8 mouse cellular contexts compared by ENCODE assay signal in the genomic region with DNA sequence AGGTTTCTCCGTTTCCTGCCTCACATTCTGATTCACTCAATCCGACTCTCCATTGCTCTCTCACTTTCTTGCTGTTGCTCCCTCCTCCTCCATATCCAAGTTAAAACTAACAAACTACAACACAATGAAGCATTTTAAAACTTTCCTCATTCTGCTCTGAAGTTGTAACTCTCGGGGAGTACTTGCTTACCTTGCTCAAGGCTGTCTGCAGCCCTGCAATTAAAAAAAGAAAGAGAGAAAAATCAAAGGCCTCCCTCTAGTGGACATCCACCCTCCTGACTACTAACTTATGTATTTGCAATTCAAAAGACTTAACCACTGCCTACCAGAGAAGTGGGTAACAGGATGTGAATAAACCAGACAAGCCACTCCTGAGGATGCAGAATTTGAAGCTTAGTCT. TPM values are rescaled to one million over a fixed set of nuclear protein-coding genes. Genes with fewer than 3 reads are reported as not detected.
DNase-seq lines count a peak whose midpoint lies in the region; ATAC-seq lines count a peak whose summit lies in the region.

No protein-coding gene starts in this region.

- DNase-seq in layer of hippocampus, adult 11-12 months (ENCODE audit: low spot score): peak; percentile 63
- DNase-seq in layer of hippocampus, adult 9-10 months (ENCODE audit: low spot score): no peak
- DNase-seq in adrenal gland, postnatal 36 days: peak; percentile 3 to 55
- DNase-seq in embryonic facial prominence, embryonic 14.5 days (ENCODE audit: low spot score): peak; percentile 75
- peak; percentile 10 to 56 for DNase-seq in heart, postnatal 14 days
- DNase-seq in left cerebral cortex, postnatal 14 days (ENCODE audit: low spot score in 2 of 2): peak; percentile 42 to 67
- peak; percentile 75 to 83 for DNase-seq in spleen, postnatal 36 days (ENCODE audit: low spot score in 2 of 2)

- H3K27ac ChIP-seq in embryonic facial prominence, embryonic 14.5 days (replicated peaks; ENCODE audit: low read depth, low read length): peak overlapping the region; percentile 85

- intact Hi-C loops in heart, postnatal 14 days (cut with DNase I): no loop called here
- intact Hi-C loops in left cerebral cortex, postnatal 14 days (cut with DNase I): no loop called here

- ATAC-seq in embryonic facial prominence, embryonic 14.5 days (ENCODE audit: low read depth): no peak
- peak; percentile 38 for ATAC-seq in megakaryocyte progenitor cell, adult 5-6 weeks (replicated peaks; ENCODE audit: poor library complexity)

- H3K27me3 ChIP-seq in embryonic facial prominence, embryonic 14.5 days (replicated peaks; ENCODE audit: control insufficient read depth, insufficient read depth, low read length): no peaks in the 10 kb centered on the region

- H3K9ac ChIP-seq in embryonic facial prominence, embryonic 14.5 days (ENCODE audit: low read depth, low read length): peak overlapping the region; percentile 41

- WGBS in embryonic facial prominence, embryonic 14.5 days: 0% methylated on average over 3 of the region's 3 CpGs

- H3K36me3 ChIP-seq in embryonic facial prominence, embryonic 14.5 days (ENCODE audit: control insufficient read depth, insufficient read depth, low read length): peaks cover 5% of the 10 kb centered on the region

- H3K4me3 ChIP-seq in embryonic facial prominence, embryonic 14.5 days (ENCODE audit: low read depth, low read length): peak overlapping the region; percentile 98

- H3K9me3 ChIP-seq in embryonic facial prominence, embryonic 14.5 days (ENCODE audit: control insufficient read depth, low read length): no peaks in the 10 kb centered on the region

- peaks cover 16% of the 10 kb centered on the region for H3K4me1 ChIP-seq in embryonic facial prominence, embryonic 14.5 days (ENCODE audit: control insufficient read depth, insufficient read depth, low read length)

- peak overlapping the region; percentile 59 for H3K4me2 ChIP-seq in embryonic facial prominence, embryonic 14.5 days (ENCODE audit: low read depth, low read length)

RNA-seq across cellular contexts. Expression of a gene that starts 1.1 kb away (rescaled TPM):
- 10 to 100 TPM; 11.6 to 14.4 TPM for total RNA-seq in adrenal gland, postnatal 36 days (2021)
- 14.7 and 18.4 TPM in 2 replicates for polyA plus RNA-seq in embryonic facial prominence, embryonic 14.5 days (2014; fragmentation: Nextera tagmentation; extraction: Ambion mirVana)
- total RNA-seq in heart, postnatal 14 days (2021): 10 to 100 TPM in 1 of 2 experiments, 1 to 10 TPM in 1; 7.7 to 10.5 TPM
- 10 to 100 TPM; 10.2 to 12.4 TPM for total RNA-seq in left cerebral cortex, postnatal 14 days (2021)
- total RNA-seq in megakaryocyte progenitor cell, adult 5-6 weeks (2015): 14.2 and 23.5 TPM in 2 replicates
- total RNA-seq in megakaryocyte progenitor cell, adult 5-6 weeks (2017): 19.7 and 35.2 TPM in 2 replicates

RNA-seq across cellular contexts. Expression of a gene that starts 19.4 kb away (rescaled TPM):
- total RNA-seq in adrenal gland, postnatal 36 days (2021): 1 to 10 TPM; 3.2 to 4.1 TPM
- 44.8 and 56.7 TPM in 2 replicates for polyA plus RNA-seq in embryonic facial prominence, embryonic 14.5 days (2014; fragmentation: Nextera tagmentation; extraction: Ambion mirVana)
- total RNA-seq in heart, postnatal 14 days (2021): 1 to 10 TPM; 2.1 to 4.0 TPM
- 1 to 10 TPM; 1.0 to 1.5 TPM for total RNA-seq in left cerebral cortex, postnatal 14 days (2021)
- total RNA-seq in megakaryocyte progenitor cell, adult 5-6 weeks (2015): 49.3 and 49.5 TPM in 2 replicates
- total RNA-seq in megakaryocyte progenitor cell, adult 5-6 weeks (2017): 38.9 and 53.2 TPM in 2 replicates

Comparison
In these comparisons a context has a peak if more than half of its experiments do, and no peak if none do; other contexts are left out.
1. RNA of a gene that starts 19.4 kb away (total RNA-seq): 38.9 to 53.2 TPM in megakaryocyte progenitor cell, adult 5-6 weeks; 3.2 to 4.1 TPM in adrenal gland, postnatal 36 days, 2.1 to 4.0 TPM in heart, postnatal 14 days and 1.0 to 1.5 TPM in left cerebral cortex, postnatal 14 days; every median in the first group is over 4 times any median in the second.